Mouse (Mus musculus) liver, embryonic 16.5 days (tissue): ENCODE measurements around the gene Chrm3. TPM values are rescaled to one million over a fixed set of nuclear protein-coding genes. Genes with fewer than 3 reads are reported as not detected.

Source experiments
- ATAC-seq: fragments of 200-750 bp; cut with Nextera tagmentation; 2 replicates; pipeline ENCODE4 v1.8.0; 2017; ENCODE audit warnings: low read depth, mild to moderate bottlenecking, moderate number of reproducible peaks, moderate library complexity
- H3K27ac ChIP-seq: fragments of 300-500 bp; sonication (generic); 2 replicates; pipeline ENCODE4 v1.5.1; 2014; ENCODE audit warnings: mild to moderate bottlenecking, low read length
- H3K27me3 ChIP-seq: fragments of 300-500 bp; sonication (generic); 2 replicates; pipeline ENCODE4 v1.6.1; 2014; ENCODE audit warnings: low read depth, low read length, mixed read lengths; ENCODE audit not compliant: control insufficient read depth, insufficient read depth
- H3K36me3 ChIP-seq: fragments of 300-500 bp; sonication (generic); 2 replicates; pipeline ENCODE4 v1.6.1; 2014; ENCODE audit warnings: mild to moderate bottlenecking; ENCODE audit not compliant: control insufficient read depth, insufficient read depth
- H3K4me1 ChIP-seq: fragments of 300-500 bp; sonication (generic); 2 replicates; pipeline ENCODE4 v1.6.1; 2014; ENCODE audit warnings: low read depth, low read length, mixed read lengths; ENCODE audit not compliant: control insufficient read depth
- H3K4me2 ChIP-seq: fragments of 300-500 bp; sonication (generic); 2 replicates; pipeline ENCODE4 v1.6.1; 2014; ENCODE audit warnings: low read depth, low read length, mixed read lengths
- H3K4me3 ChIP-seq: fragments of 300-500 bp; sonication (generic); 2 replicates; pipeline ENCODE4 v1.5.1; 2014; ENCODE audit warnings: low read depth, mild to moderate bottlenecking, low read length
- H3K9ac ChIP-seq: fragments of 300-500 bp; sonication (generic); 2 replicates; pipeline ENCODE4 v1.6.1; 2014; ENCODE audit warnings: low read depth, low read length
- H3K9me3 ChIP-seq: fragments of 300-500 bp; sonication (generic); replicated peaks from 2 replicates; pipeline ENCODE4 v1.6.1; 2016; ENCODE audit warnings: low read length; ENCODE audit not compliant: control insufficient read depth
- WGBS: fragments of 180-500 bp; shearing (Covaris S2); extraction: QIAGEN DNeasy Blood & Tissue Kit; methylation state at CpG from one replicate; pipeline ENCODE4 v1.1.7; 2014; ENCODE audit not compliant: insufficient replicate concordance; 5-methylcytosine and 5-hydroxymethylcytosine counted together
- polyA plus RNA-seq: library from polyadenylated mRNA; unstranded; fragments of >200 nt; fragmentation: Nextera tagmentation; extraction: Ambion mirVana; gene quantifications from 2 replicates; pipeline ENCODE4 v1.2.1, GENCODE M21; 2015

Gene Chrm3
- polyA plus RNA-seq, 1 experiment from 2014 or later, result 0.05 TPM

DNA sequence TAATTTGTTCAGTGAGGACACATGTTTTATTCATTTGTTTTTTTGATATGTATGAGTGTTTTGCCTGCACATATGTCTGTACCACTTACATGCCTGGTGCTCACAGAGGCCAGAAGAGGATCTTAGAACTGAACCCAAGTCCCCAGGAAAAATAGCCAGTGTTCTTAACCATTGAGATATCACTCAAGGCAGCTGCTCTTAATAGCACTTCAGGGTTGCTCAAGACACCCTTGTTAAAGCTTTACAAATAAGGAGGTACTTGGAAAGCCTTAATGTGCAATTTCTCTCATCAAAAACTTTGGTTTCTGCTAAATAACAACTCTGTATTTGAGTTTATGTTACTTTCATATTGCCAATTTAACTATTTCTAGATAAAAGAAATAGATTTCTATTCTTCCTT, 25.1 kb downstream of the Chrm3 start:
- Histone ChIP-seq H3K4me3 (no peak overlapping the region), H3K9ac (no peak overlapping the region), H3K27ac (no peak overlapping the region), H3K27me3 (no peaks in the 10 kb centered on the region), H3K9me3 (no peaks in the 10 kb centered on the region), H3K4me1 (no peaks in the 10 kb centered on the region), H3K36me3 (no peaks in the 10 kb centered on the region), H3K4me2 (no peak overlapping the region)
- ATAC-seq, result no peak

DNA sequence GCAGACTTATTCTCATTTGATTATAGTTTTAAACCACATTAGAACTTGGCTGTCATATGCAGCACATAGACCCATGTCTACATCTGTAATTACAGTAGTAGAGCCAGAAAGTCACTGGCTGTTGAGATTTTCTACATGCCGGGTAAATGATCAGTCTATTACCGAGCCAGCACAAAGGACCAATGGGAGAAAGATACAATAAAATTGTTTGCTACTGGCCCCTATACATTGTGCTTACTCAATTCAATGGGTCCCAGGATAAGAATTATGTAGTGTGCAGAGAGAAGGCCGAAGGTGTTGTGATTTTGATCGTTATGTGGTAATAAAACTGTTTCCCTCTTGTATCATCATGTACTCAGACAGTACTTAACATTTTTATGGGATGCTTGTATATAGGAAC, 27.9 kb downstream of the Chrm3 start:
- WGBS, result 62% methylated on average over 4 of the region's 4 CpGs
- Histone ChIP-seq H3K9ac (no peak overlapping the region), H3K9me3 (no peaks in the 10 kb centered on the region), H3K36me3 (no peaks in the 10 kb centered on the region), H3K27ac (no peak overlapping the region), H3K27me3 (no peaks in the 10 kb centered on the region), H3K4me3 (no peak overlapping the region), H3K4me2 (no peak overlapping the region), H3K4me1 (no peaks in the 10 kb centered on the region)
- ATAC-seq, result no peak

DNA sequence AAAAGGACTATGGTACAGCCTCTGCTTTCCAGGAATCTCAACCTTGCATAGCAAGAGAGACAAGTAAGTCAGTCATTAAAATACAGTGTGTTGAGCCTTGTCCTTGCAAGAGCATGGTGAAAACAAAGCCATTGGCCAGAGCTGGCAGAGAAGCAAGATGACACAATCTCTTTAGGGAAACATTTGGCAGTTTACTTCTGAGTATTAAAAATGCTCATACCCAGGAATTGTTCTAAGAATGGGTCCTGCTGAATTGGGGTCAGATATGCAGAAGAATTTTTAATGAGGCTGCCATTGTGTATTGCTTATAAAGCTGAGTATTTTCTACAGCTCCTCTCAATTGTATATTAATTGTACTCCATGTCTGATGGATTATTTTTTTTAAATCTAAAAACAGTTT, 50.8 kb downstream of the Chrm3 start:
- no peaks in the 10 kb centered on the region for H3K4me1 ChIP-seq
- no peak overlapping the region for H3K9ac ChIP-seq
- no peak for ATAC-seq
- H3K27ac ChIP-seq, result no peak overlapping the region
- no peaks in the 10 kb centered on the region for H3K27me3 ChIP-seq
- no peaks in the 10 kb centered on the region for H3K36me3 ChIP-seq
- no peak overlapping the region for H3K4me2 ChIP-seq
- H3K9me3 ChIP-seq, result no peaks in the 10 kb centered on the region
- H3K4me3 ChIP-seq, result no peak overlapping the region

DNA sequence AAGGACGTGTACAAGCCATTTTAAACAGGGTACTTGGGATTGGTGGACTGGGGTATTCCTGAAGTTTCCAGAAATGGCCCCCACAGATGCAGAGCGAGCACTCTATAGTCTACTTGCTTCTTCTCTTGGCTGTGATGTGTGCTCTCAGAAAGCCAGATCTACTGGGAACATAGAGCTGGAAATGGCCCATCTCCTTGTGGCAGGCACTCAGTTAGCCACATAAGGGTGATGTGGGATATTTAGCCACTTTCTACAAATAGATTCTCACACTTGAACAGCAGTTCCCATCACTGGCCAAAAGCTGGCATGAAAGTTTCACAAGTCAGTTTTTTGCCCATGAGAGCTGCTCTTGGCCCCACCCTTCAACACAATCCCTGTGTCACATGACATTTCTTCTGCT, 65.5 kb downstream of the Chrm3 start:
- Histone ChIP-seq H3K4me2 (no peak overlapping the region), H3K36me3 (no peaks in the 10 kb centered on the region), H3K9ac (no peak overlapping the region), H3K27ac (no peak overlapping the region), H3K27me3 (no peaks in the 10 kb centered on the region), H3K4me3 (no peak overlapping the region), H3K4me1 (no peaks in the 10 kb centered on the region), H3K9me3 (no peaks in the 10 kb centered on the region)
- ATAC-seq, result no peak
- WGBS, result 35% methylated on average over 2 of the region's 2 CpGs

DNA sequence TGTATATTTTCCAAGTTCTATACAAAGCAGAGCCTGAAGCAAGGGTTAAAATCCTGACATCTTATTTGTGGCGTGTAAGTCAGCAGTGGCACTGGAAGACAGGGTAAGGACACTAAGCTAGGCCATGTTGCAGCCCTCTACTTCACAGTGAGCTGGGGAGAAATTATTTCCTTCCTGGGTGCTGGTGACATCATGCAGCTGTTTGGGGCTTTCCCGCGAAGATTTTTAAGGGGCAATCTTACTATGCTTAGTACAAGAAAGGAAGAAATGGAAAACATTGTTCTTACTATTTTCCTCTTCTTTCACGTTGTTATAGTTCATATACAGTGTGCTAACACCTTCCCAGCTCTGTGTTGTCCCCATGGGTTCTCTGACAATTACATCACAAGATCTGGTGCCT, 76.3 kb downstream of the Chrm3 start:
- ATAC-seq, result no peak
- 60% methylated on average over 4 of the region's 4 CpGs for WGBS
- no peaks in the 10 kb centered on the region for H3K9me3 ChIP-seq
- no peak overlapping the region for H3K4me3 ChIP-seq
- no peak overlapping the region for H3K27ac ChIP-seq
- H3K9ac ChIP-seq, result no peak overlapping the region
- H3K4me1 ChIP-seq, result no peaks in the 10 kb centered on the region
- H3K27me3 ChIP-seq, result no peaks in the 10 kb centered on the region
- no peaks in the 10 kb centered on the region for H3K36me3 ChIP-seq
- H3K4me2 ChIP-seq, result no peak overlapping the region

DNA sequence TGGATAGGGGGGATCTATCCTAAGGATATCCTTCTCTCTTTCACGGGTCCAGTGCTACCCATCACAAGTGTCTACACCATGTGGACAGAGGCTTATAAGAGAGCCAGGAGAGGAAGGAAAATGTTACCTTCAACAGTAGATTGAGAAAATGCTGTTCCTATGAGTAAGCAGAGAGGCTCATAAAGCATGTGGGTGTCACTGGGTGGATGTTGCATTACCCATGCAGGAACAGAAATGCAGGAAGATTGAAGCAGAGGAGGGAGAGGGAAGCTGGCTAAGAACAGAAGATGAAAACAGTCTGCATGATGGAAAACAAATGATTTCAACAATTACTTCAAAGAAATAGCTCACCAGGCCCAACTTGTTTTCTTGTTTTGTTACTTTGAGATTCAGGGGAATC, 85.7 kb downstream of the Chrm3 start:
- no peak for ATAC-seq
- Histone ChIP-seq H3K36me3 (no peaks in the 10 kb centered on the region), H3K9ac (no peak overlapping the region), H3K4me1 (no peaks in the 10 kb centered on the region), H3K4me2 (no peak overlapping the region), H3K9me3 (no peaks in the 10 kb centered on the region), H3K4me3 (no peak overlapping the region), H3K27ac (no peak overlapping the region), H3K27me3 (no peaks in the 10 kb centered on the region)
- WGBS, result 32% methylated on average over 1 of the region's 1 CpGs

DNA sequence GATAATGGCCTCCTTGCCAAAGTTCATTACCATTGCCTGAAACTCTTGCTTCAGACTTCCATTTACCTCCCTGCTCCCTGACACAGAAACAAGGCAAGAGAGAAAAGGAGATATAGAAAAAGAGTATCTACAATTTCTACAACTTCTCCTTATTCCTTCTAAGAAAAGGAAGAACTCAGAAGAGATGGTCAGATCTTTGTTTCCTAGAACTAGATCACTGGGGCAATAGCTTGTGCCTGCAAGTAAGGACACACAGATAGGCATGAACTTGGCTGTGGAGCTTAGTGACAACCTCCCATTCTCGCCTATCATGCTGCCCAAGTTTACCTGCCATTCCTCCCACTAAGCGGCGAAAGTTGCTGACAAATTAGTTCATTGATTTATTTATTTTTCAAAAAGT, 96.9 kb downstream of the Chrm3 start:
- WGBS, result 52% methylated on average over 3 of the region's 3 CpGs
- Histone ChIP-seq H3K36me3 (no peaks in the 10 kb centered on the region), H3K4me3 (no peak overlapping the region), H3K9me3 (no peaks in the 10 kb centered on the region), H3K27ac (no peak overlapping the region), H3K9ac (no peak overlapping the region), H3K4me2 (no peak overlapping the region), H3K27me3 (no peaks in the 10 kb centered on the region), H3K4me1 (no peaks in the 10 kb centered on the region)
- ATAC-seq, result no peak

DNA sequence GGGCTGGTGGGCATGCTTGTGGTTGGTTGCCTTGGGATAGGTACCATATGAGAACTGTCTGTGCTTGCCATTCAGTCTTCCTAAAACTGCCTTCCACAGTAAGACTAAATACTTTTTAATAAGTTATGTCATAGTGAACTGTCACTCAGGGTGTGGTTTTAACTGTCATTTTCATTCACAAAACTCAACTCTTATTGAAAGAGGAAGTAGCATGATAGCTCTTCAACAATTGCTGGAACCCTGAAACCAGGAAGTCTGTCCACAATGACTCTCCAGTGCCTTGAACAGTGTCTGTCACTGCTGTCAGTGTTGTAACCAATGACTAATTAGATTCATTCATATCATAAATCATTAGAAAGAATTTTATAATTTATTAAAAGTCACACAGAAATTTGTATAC, 107.6 kb downstream of the Chrm3 start:
- Histone ChIP-seq H3K4me2 (no peak overlapping the region), H3K4me1 (no peaks in the 10 kb centered on the region), H3K27me3 (no peaks in the 10 kb centered on the region), H3K9ac (no peak overlapping the region), H3K9me3 (no peaks in the 10 kb centered on the region), H3K36me3 (no peaks in the 10 kb centered on the region), H3K4me3 (no peak overlapping the region), H3K27ac (no peak overlapping the region)
- ATAC-seq, result no peak

DNA sequence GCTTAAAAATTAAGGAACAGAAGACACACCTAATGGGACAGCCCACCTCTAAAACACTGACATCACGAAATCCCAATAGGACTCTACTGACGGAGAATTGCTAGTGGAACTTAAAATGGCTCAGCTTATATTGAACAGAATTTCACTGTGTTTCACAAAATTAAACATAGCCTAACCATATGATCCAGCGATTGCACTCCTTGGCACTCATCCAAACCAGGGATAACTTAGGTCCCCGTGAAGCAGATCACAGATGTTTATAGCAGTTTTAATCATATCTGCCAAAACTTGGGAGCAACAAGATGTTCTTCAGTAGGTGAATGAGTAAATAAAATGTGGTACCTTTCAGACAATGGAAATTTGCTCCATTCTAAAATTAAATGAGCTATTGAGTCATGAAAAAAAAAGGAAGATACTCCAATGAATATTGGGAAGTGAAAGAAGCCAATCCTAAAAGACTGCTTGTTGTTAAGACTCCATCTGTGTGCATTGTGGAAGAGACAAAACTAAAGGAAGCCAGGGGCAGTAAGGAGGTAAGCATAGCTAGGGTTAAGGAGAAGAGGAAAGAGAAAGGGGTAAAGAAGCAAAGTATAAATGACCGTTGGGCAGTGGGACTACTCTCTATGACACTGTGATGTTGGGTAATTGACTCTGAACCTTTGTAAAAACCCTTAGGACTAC, 109.0 kb downstream of the Chrm3 start:
- Histone ChIP-seq H3K4me1 (no peaks in the 10 kb centered on the region), H3K27me3 (no peaks in the 10 kb centered on the region), H3K4me2 (no peak overlapping the region), H3K4me3 (no peak overlapping the region), H3K9ac (no peak overlapping the region), H3K9me3 (no peaks in the 10 kb centered on the region), H3K27ac (no peak overlapping the region), H3K36me3 (no peaks in the 10 kb centered on the region)
- ATAC-seq, result no peak
- 64% methylated on average over 5 of the region's 5 CpGs for WGBS
